Mouse (Mus musculus): ENCODE data around the gene Cers2. TPM values are rescaled to one million over a fixed set of nuclear protein-coding genes. Genes with fewer than 3 reads are reported as not detected.

The Cers2 gene
- 10 to 100 TPM; 67.2 to 69.6 TPM for total RNA-seq (2021)

- no peak for DNase-seq
Measured at GRCm38 (mm10) chr3:95314486-95315093, at the start of gene Cers2. TSS of gene Cers2 (plus strand) at chr3:95314791.

DNA sequence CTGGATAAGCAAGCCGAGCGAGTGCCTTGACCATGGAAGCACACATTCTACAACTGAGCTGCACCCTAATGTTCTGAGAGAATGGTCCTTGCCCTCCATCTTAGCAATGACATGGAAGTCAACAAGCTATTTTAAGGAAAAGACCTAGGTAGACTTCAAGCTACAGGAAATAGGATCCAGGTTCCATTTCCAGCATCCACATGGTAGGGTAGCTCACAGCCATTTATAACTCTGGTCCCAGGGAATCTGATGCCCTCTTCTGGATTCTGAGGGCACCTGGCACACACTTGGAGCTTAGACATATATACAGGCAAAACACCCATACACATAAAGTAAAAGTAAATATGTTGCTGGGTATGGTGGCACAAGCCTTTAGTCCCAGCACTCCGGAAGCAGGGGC, 48.5 kb upstream of the Cers2 start:
- no peak for DNase-seq

GRCm38 (mm10) chr3:95267855-95268254, 46.7 kb upstream of the Cers2 start:
- DNase-seq: no peak

GRCm38 (mm10) chr3:95269789-95270188, 44.8 kb upstream of the Cers2 start:
- no peak for DNase-seq

DNA sequence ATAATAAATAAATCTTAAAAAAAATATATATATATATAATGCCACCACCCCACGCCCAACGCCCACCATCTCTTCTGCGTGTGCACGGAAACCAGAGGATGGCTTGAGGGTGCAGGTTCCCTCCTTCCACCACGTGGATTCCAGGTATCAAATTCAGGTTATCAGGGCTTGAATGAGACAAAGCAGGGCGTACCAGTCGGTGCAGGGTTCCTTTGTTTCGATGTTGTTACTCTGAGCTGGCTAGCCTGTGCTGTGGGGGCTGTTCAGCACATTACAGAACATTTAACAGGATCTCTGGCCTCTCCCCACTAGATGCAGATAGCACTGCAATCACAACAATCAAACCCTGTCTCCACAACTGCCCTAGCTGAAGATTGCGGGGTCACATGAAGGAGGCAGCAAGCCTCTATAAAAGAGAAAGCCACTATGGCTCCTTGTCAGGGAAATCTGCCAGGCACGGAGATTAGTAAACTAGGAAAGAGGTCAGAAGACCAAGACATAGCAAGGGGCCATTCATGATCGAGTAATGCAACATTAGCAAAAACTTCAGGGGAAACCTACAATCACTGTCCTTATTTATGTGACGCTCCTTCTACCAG, 43.7 kb upstream of the Cers2 start:
- DNase-seq: no peak

DNA sequence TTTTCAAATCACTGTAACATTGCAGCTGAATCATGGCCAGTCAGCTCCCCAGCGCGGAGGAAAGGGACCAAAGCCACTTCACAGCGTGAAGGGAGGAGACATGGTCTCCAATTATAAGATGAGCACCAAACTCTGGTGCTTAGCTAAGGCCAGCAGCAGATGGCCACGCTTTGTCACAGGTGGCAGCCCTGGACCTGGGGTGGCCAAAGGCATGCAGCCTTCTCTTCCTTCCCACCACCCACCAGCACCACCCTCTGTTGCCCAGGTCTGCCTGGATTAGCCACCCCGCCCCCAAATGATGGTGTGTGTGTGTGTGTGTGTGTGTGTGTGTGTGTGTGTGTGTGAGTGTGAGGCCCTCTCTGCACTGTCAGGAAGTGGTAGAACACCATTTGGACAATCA, 41.1 kb upstream of the Cers2 start:
- no peak for DNase-seq

DNA sequence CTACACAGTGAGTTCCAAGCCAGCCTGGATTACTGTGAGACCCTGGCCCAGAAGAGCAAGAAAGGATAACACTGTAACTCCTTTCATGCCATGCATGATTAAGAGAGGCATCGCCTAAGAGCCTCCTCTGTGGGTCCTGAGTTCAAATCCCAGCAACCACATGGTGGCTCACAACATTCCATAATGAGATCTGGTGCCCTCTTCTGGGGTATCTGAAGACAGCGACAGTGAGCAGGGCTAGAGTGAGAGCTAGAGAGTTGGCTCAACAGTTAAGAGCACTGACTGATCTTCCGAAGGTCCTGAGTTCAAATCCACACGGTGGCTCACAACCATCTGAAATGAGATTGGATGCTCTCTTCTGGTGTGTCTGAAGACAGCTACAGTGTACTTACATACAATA, 40.1 kb upstream of the Cers2 start:
- DNase-seq: no peak

DNA sequence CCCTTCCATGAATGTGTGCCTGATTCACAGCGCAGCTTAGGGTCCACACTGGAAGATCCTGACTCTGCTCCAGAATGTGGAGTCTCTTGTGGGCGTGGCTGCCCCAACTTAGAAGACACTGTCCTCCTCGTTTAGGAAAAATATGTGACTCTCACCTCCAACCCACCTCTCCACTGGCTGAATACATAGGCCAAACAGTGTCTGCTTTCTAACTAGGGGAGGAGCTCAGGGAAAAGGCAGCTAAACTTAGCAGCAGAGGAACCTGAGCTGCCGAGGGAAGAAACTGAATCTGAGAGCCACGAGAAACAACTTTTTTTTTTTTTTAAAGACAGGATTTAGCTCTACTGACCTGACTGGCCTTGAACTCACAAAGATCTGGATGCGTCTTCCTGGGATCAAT, 39.4 kb upstream of the Cers2 start:
- DNase-seq: no peak

GRCm38 (mm10) chr3:95276428-95276934, 38.1 kb upstream of the Cers2 start:
- no peak for DNase-seq

DNA sequence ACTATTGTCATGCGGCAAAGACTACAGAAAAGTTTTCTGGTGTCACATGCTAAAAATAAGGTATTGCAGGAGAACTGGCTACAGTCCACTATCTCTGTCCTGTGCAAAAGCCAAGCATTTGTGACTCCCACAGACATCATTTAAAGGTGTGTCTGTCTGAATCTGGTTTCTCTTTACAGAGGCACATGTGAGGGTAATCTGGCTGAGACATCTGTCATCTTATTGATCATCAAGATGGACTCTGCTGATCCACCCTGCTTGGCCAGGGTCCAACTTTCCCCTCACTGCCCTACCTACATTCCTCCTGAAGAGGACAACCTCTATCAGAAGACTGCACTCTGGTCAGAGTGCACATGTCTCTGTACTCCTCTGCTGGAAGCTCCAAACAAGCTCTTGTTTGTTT, 37.4 kb upstream of the Cers2 start:
- peak; percentile 32 for DNase-seq

DNA sequence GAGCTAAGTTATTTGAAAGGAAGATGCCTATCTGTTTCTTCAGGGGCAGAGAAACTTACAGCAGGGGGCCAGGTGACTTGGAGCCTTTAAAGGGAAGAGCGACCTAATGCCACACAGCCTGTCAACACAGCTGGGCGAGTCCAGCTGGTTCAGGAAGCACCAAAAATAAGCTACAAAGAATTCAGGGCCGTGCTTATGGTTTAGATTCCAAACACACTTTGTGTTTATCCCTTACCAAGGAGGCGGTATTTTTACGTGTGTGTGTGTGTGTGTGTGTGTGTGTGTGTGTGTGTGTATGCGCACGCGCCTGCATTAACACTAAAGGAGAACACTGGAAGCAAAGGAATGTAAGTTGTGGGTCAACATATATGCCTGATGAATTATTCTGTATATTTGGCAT, 33.8 kb upstream of the Cers2 start:
- DNase-seq: peak; percentile 20

DNA sequence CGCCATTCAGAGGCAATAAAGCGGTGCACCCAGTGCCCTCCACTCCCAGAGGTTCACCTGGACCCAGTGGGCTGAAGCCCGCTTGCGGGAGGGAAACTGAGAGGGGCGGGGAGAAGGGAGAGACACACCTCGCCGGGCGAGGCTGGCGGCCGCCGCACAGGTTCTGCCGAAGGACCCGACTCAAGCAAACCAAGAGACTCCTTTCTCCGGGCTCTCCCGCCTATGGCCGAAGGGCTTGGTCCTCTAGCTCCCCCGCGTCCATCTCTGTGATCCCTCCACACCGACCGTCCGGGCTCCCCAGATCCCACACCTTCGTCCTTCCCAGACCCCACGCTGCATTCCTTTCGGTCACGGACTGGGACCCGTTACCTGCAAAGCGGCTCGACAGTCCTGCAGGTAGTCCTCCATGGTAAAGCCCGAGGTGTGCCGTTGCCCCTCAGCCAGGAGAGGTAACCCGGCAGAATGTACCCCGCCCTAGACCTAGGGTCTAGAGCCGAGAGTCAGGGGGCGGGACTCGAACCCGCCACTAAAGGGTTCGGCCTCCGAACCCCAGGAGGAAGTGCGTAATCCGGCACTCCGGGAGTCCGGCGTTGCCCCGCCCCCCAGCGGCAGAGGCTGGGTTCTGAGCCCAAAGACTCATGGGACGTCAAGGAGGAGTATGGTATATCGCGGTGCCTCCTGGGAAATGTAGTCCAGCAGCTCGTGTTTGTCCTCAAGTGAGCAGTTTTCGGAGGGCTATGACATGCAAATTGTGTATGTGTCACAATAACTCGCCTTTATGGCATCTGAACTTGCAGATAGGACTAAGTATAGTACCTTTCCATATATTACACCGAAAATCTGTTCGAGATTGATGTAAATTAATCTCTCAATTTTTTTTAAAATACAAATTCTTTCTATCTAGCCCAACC, 33.1 kb upstream of the Cers2 start, which contains the start of the genes Mindy1 and Prune1:
Gene Mindy1, plus strand, starts transcription at position 130 of the 911 bp plus-strand sequence.
Gene Prune1, minus strand, starts transcription at position 861 of the 911 bp plus-strand sequence.
- peak; percentile 99 for DNase-seq

DNA sequence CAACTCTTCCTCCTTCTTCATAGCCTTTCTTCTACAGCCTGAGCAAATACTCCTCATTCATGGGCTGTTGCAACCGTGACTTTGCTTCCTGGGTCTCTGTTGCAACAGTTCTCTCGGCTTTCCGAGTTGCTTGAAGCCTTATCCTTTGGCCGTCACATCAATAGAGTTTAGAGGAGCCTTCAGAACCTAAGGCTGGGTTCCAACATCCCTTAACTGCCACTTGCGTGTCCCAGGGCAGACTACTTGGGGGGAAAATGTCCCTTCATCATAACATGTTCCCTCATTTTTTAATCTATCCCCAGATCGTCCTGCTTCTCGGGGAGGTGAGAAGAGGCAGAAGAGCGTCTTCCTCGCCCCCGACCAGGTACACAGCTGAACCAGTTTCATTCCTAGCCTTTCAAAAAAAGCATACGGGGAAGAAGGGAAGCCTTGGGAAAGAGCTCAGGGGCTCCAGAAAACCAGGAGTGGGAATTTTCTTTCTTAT, 32.2 kb upstream of the Cers2 start:
- peak; percentile 38 for DNase-seq

- peak; percentile 89 for DNase-seq
Measured at GRCm38 (mm10) chr3:95282865-95283588, 31.6 kb upstream of the Cers2 start.

DNA sequence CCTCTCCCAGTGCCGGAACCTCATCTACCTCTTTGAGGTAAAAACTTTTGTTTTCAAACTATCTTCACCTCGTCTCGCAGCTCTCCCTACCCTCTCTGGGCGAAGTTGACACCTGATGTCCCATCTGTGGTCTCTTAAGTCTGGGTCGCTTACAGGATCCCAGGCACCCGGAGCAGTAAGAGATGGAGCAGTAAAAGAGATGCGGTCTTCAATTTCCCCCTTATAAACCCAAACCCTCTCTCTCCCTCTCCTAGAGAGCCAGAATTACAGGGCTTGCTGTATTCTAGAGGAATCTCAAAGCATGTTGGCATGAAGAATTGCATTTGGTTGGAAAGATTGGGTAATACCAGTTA, 31.0 kb upstream of the Cers2 start:
- no peak for DNase-seq

DNA sequence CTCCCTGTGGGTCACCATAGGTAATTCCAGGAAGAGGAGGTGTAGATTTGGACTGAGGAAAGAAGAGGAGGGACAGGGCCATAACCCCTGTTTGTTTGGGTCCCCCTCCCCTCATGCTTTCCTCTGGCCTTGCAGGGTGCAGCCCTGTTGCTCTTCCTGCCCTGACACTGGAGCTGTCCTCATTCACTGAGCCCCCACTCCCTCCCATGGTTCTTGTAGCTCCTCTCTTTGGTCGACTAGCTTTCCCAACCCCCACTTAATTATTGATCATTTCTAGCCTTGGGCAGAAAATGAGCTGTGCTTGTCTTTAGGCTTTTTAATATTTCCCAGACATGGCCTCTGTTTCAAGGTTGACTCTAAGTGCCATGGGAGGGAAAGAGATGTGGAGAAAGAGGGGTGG, 30.5 kb upstream of the Cers2 start:
- DNase-seq: no peak

- DNase-seq: no peak
Measured at GRCm38 (mm10) chr3:95284501-95285281, 29.9 kb upstream of the Cers2 start.

DNA sequence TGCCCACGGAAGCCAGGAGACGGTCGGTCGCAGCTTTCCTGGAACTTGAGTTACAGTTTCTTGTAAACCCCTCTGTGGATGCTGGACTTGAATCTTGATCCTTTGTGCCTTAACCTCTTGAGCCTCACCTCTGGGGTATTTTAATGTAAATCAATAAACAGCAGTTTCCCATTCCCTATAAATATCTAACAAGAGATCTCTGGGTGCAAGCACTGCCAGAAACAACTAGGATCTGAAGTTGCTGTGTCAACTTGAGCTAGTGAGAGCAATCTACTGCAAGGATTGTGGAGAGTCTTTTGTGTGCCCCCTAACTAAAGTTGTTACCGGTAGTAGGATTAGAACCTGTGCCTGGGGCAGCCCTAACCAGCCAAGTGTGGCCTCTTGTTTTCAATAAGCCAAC, 29.2 kb upstream of the Cers2 start:
- no peak for DNase-seq

DNA sequence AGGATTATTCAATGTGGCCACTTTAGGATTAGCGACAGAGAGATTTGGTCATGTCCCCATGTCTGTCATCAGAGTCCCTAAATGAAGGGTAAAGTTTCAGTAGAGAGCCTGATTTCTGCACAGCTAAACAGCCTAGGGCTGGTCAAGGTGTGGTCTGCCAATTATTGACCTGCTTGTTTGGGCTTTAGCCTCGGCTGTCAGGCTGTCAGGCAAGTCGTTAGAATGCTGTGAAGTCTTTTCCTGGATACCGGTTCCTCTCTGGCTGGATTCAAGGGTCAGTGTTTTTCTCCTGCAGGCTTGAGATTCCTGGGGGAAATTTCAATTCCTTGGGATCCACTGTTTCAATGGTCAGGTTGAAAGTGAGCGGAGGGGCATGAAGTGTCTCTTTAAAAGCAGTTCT, 28.6 kb upstream of the Cers2 start:
- no peak for DNase-seq

- DNase-seq: peak; percentile 17
Measured at GRCm38 (mm10) chr3:95286510-95286909, 28.1 kb upstream of the Cers2 start.

GRCm38 (mm10) chr3:95287541-95287940, 27.1 kb upstream of the Cers2 start:
- DNase-seq: no peak

GRCm38 (mm10) chr3:95289419-95289818, 25.2 kb upstream of the Cers2 start:
- no peak for DNase-seq
